Mouse (Mus musculus): ENCODE results near the gene Ankrd44. TPM values are rescaled to one million over a fixed set of nuclear protein-coding genes. Genes with fewer than 3 reads are reported as not detected.

The Ankrd44 gene
- polyA plus RNA-seq, 1 experiment = 18.6 TPM

GRCm38 (mm10) chr1:54925451-54925934 is 694 bp downstream of the Ankrd44 start:
- H3K4me1 ChIP-seq (ENCODE audit: control insufficient read depth, insufficient read depth, low read length) = peaks cover 12% of the 10 kb centered on the region
- 7% methylated on average over 30 of the region's 30 CpGs for WGBS
- no peak overlapping the region for H3K27ac ChIP-seq (ENCODE audit: insufficient read depth, low read length)
- no peaks in the 10 kb centered on the region for H3K27me3 ChIP-seq (ENCODE audit: control insufficient read depth, insufficient read depth, low read length)
- no peak for TF ChIP-seq POLR2A (IDR thresholded peaks at IDR 0.05; ENCODE audit: borderline replicate concordance, insufficient read depth, low read length)
- TF ChIP-seq CTCF (IDR thresholded peaks at IDR 0.05; ENCODE audit: borderline replicate concordance, insufficient read depth, low read depth, low read length) = no peak
- DNase-seq = peak; percentile 29 to 51
- peak overlapping the region; percentile 76 for H3K4me3 ChIP-seq (replicated peaks; ENCODE audit: insufficient read depth, low read depth, low read length)

GRCm38 (mm10) chr1:54924760-54925159 is 1.4 kb downstream of the Ankrd44 start:
- Histone ChIP-seq H3K4me3 (replicated peaks; ENCODE audit: insufficient read depth, low read depth, low read length) (no peak overlapping the region), H3K27ac (ENCODE audit: insufficient read depth, low read length) (no peak overlapping the region), H3K4me1 (ENCODE audit: control insufficient read depth, insufficient read depth, low read length) (peaks cover 12% of the 10 kb centered on the region), H3K27me3 (ENCODE audit: control insufficient read depth, insufficient read depth, low read length) (no peaks in the 10 kb centered on the region)
- DNase-seq = no peak
- TF ChIP-seq CTCF (IDR thresholded peaks at IDR 0.05; ENCODE audit: borderline replicate concordance, insufficient read depth, low read depth, low read length) (no peak), POLR2A (IDR thresholded peaks at IDR 0.05; ENCODE audit: borderline replicate concordance, insufficient read depth, low read length) (no peak)
- WGBS = 88% methylated on average over 7 of the region's 7 CpGs

GRCm38 (mm10) chr1:54924309-54924685 is 1.9 kb downstream of the Ankrd44 start:
- no peak overlapping the region for H3K27ac ChIP-seq (ENCODE audit: insufficient read depth, low read length)
- H3K4me3 ChIP-seq (replicated peaks; ENCODE audit: insufficient read depth, low read depth, low read length) = no peak overlapping the region
- WGBS = 94% methylated on average over 4 of the region's 4 CpGs
- DNase-seq = no peak
- TF ChIP-seq POLR2A (IDR thresholded peaks at IDR 0.05; ENCODE audit: borderline replicate concordance, insufficient read depth, low read length) (no peak), CTCF (IDR thresholded peaks at IDR 0.05; ENCODE audit: borderline replicate concordance, insufficient read depth, low read depth, low read length) (no peak)
- H3K4me1 ChIP-seq (ENCODE audit: control insufficient read depth, insufficient read depth, low read length) = peaks cover 12% of the 10 kb centered on the region
- no peaks in the 10 kb centered on the region for H3K27me3 ChIP-seq (ENCODE audit: control insufficient read depth, insufficient read depth, low read length)

- no peak overlapping the region for H3K4me3 ChIP-seq (replicated peaks; ENCODE audit: insufficient read depth, low read depth, low read length)
- WGBS = 87% methylated on average over 6 of the region's 6 CpGs
- TF ChIP-seq CTCF (IDR thresholded peaks at IDR 0.05; ENCODE audit: borderline replicate concordance, insufficient read depth, low read depth, low read length) (no peak), POLR2A (IDR thresholded peaks at IDR 0.05; ENCODE audit: borderline replicate concordance, insufficient read depth, low read length) (no peak)
- no peak for DNase-seq
- H3K27me3 ChIP-seq (ENCODE audit: control insufficient read depth, insufficient read depth, low read length) = no peaks in the 10 kb centered on the region
- H3K27ac ChIP-seq (ENCODE audit: insufficient read depth, low read length) = no peak overlapping the region
- peaks cover 12% of the 10 kb centered on the region for H3K4me1 ChIP-seq (ENCODE audit: control insufficient read depth, insufficient read depth, low read length)
Measured at GRCm38 (mm10) chr1:54923366-54924308, 2.5 kb downstream of the Ankrd44 start.

GRCm38 (mm10) chr1:54922707-54923106 is 3.5 kb downstream of the Ankrd44 start:
- DNase-seq = peak; percentile 88 to 92
- no peak overlapping the region for H3K27ac ChIP-seq (ENCODE audit: insufficient read depth, low read length)
- WGBS = 3% methylated on average over 8 of the region's 8 CpGs

GRCm38 (mm10) chr1:54922025-54922574 is 4.1 kb downstream of the Ankrd44 start:
- Histone ChIP-seq H3K27me3 (ENCODE audit: control insufficient read depth, insufficient read depth, low read length) (no peaks in the 10 kb centered on the region), H3K27ac (ENCODE audit: insufficient read depth, low read length) (no peak overlapping the region), H3K4me3 (replicated peaks; ENCODE audit: insufficient read depth, low read depth, low read length) (no peak overlapping the region), H3K4me1 (ENCODE audit: control insufficient read depth, insufficient read depth, low read length) (peaks cover 12% of the 10 kb centered on the region)
- WGBS = 58% methylated on average over 12 of the region's 12 CpGs
- TF ChIP-seq CTCF (IDR thresholded peaks at IDR 0.05; ENCODE audit: borderline replicate concordance, insufficient read depth, low read depth, low read length) = no peak
- no peak for TF ChIP-seq POLR2A (IDR thresholded peaks at IDR 0.05; ENCODE audit: borderline replicate concordance, insufficient read depth, low read length)
- no peak for DNase-seq

More at GRCm38 (mm10) chr1:54922707-54923106, 3.5 kb downstream of the Ankrd44 start:
- H3K4me1 ChIP-seq (ENCODE audit: control insufficient read depth, insufficient read depth, low read length) = peaks cover 12% of the 10 kb centered on the region
- H3K4me3 ChIP-seq (replicated peaks; ENCODE audit: insufficient read depth, low read depth, low read length) = no peak overlapping the region
- no peaks in the 10 kb centered on the region for H3K27me3 ChIP-seq (ENCODE audit: control insufficient read depth, insufficient read depth, low read length)
- no peak for TF ChIP-seq CTCF (IDR thresholded peaks at IDR 0.05; ENCODE audit: borderline replicate concordance, insufficient read depth, low read depth, low read length)
- no peak for TF ChIP-seq POLR2A (IDR thresholded peaks at IDR 0.05; ENCODE audit: borderline replicate concordance, insufficient read depth, low read length)

GRCm38 (mm10) chr1:54920132-54920531 is 6.1 kb downstream of the Ankrd44 start:
- Histone ChIP-seq H3K27ac (ENCODE audit: insufficient read depth, low read length) (no peak overlapping the region), H3K4me1 (ENCODE audit: control insufficient read depth, insufficient read depth, low read length) (peaks cover 12% of the 10 kb centered on the region), H3K4me3 (replicated peaks; ENCODE audit: insufficient read depth, low read depth, low read length) (no peak overlapping the region), H3K27me3 (ENCODE audit: control insufficient read depth, insufficient read depth, low read length) (no peaks in the 10 kb centered on the region)
- no peak for DNase-seq
- 96% methylated on average over 4 of the region's 4 CpGs for WGBS
- TF ChIP-seq POLR2A (IDR thresholded peaks at IDR 0.05; ENCODE audit: borderline replicate concordance, insufficient read depth, low read length) = no peak
- TF ChIP-seq CTCF (IDR thresholded peaks at IDR 0.05; ENCODE audit: borderline replicate concordance, insufficient read depth, low read depth, low read length) = no peak
